Mouse (Mus musculus) bone marrow, adult 2 months (tissue): ENCODE results near the gene Svep1.

ENCODE experiments used
- CTCF ChIP-seq: fragments of 200-500 bp; IDR thresholded peaks from 2 replicates; pipeline ENCODE4 v1.5.1; 2011; ENCODE audit warnings: low read length, control low read depth; ENCODE audit not compliant: control insufficient read depth, insufficient read depth
- POLR2A ChIP-seq: fragments of 200-500 bp; IDR thresholded peaks from 2 replicates; pipeline ENCODE4 v1.6.1; 2011; ENCODE audit warnings: low read depth, mild to moderate bottlenecking, control low read depth, low read length, borderline replicate concordance; ENCODE audit not compliant: control insufficient read depth

- TF ChIP-seq POLR2A (no peak), CTCF (no peak)
Measured at GRCm38 (mm10) chr4:58184681-58185341, 21.8 kb downstream of the Svep1 start.
